Mouse (Mus musculus): ENCODE results near the gene Il6ra.

- TF ChIP-seq CTCF (IDR thresholded peaks at IDR 0.05; ENCODE audit: borderline replicate concordance, insufficient read depth, low read length), result no peak
- TF ChIP-seq POLR2A (IDR thresholded peaks at IDR 0.05; ENCODE audit: low read depth, low read length), result no peak
Measured at GRCm38 (mm10) chr3:89907846-89908245, 5.2 kb downstream of the Il6ra start.
